26 mouse cellular contexts compared by ENCODE assay signal in the genomic region with DNA sequence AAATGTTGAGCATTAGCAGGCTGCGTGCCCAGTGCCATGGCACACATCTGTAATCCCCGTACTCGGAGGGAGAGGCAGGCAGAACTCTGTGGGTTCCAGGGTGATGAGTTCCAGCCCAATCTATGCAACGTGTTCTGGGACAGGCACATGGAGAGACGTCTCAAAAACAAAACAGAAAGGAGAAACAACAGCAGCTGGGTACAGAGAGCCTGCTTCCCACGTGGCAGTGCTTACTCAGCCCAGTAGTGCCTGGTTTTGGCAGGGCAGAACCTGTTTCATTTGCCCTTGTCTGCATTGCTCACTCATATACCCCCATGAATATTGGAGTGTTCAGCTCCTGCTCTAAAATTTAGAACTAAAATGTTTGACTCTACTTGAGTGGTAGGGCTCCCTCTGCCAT. TPM values are rescaled to one million over a fixed set of nuclear protein-coding genes. Genes with fewer than 3 reads are reported as not detected.
DNase-seq lines count a peak whose midpoint lies in the region; TF ChIP-seq lines count a peak whose summit lies in the region.
"Had no signal": no experiment of that assay in that cellular context is flagged by ENCODE, and none has a peak within 500 bp of the region (broad histone marks: within the 10 kb centered on the region; RNA-seq: fewer than 3 reads in every experiment).

No protein-coding gene starts in this region.

- no peaks in the 10 kb centered on the region for H3K4me1 ChIP-seq in midbrain, embryonic 10.5 days
- H3K4me1 ChIP-seq: embryonic facial prominence, embryonic 15.5 days; forebrain, embryonic 10.5 days; heart, embryonic 10.5 days; hindbrain, embryonic 12.5 days had no signal

- TF ChIP-seq CTCF in layer of hippocampus, adult 2 months (conservative IDR thresholded peaks at IDR 0.05) = no peak

- whole genome bisulfite sequencing in midbrain, embryonic 10.5 days = 89% methylated on average over 6 of the region's 6 CpGs

- H3K27ac ChIP-seq in layer of hippocampus, adult 2 months = peak overlapping the region; percentile 92
- no peak overlapping the region for H3K27ac ChIP-seq in midbrain, embryonic 10.5 days (replicated peaks)
- H3K27ac ChIP-seq: embryonic facial prominence, embryonic 15.5 days; forebrain, embryonic 10.5 days; heart, embryonic 10.5 days; hindbrain, embryonic 12.5 days had no signal

- no peaks in the 10 kb centered on the region for H3K27me3 ChIP-seq in midbrain, embryonic 10.5 days (ENCODE audit: low read depth, poor library complexity, severe bottlenecking)
- H3K27me3 ChIP-seq: embryonic facial prominence, embryonic 15.5 days; hindbrain, embryonic 12.5 days had no signal

- peak; percentile 43 for DNase-seq in kidney, adult 18-20 months
- no peak for DNase-seq in kidney, postnatal 10 days
- DNase-seq in layer of hippocampus, adult 2 months (ENCODE audit: low spot score in 2 of 2) = peak in 1 of 2 experiments; percentile 49
- no peak for DNase-seq in layer of hippocampus, postnatal 25 days (ENCODE audit: extremely low spot score in 1 of 2, low spot score in 1 of 2)
- peak; percentile 88 for DNase-seq in A20 (ENCODE audit: low read depth, low spot score)
- peak; percentile 67 for DNase-seq in brain, adult 2 months (ENCODE audit: low read depth, low spot score)
- no peak for DNase-seq in midbrain, embryonic 10.5 days (ENCODE audit: low spot score)
- DNase-seq: adrenal gland, adult 8-10 months; adrenal gland, postnatal 36 days; cerebellum, adult 11 months; cerebellum, adult 8-10 months; cerebellum, postnatal 14 days; embryo, embryonic 11 days; gastrocnemius, postnatal 10 days; heart, adult 18-20 months; heart, postnatal 10 days; heart, postnatal 4 days had no signal

- no peaks in the 10 kb centered on the region for H3K9me3 ChIP-seq in midbrain, embryonic 10.5 days (replicated peaks)
- H3K9me3 ChIP-seq: embryonic facial prominence, embryonic 15.5 days; forebrain, embryonic 10.5 days; G1E; heart, embryonic 10.5 days; hindbrain, embryonic 12.5 days had no signal

- H3K36me3 ChIP-seq in midbrain, embryonic 10.5 days = peaks cover 100% of the 10 kb centered on the region

- no peak overlapping the region for H3K4me3 ChIP-seq in layer of hippocampus, adult 2 months
- H3K4me3 ChIP-seq in midbrain, embryonic 10.5 days = no peak overlapping the region
- H3K4me3 ChIP-seq: embryonic facial prominence, embryonic 15.5 days; erythroblast, embryonic 14.5 days; forebrain, embryonic 10.5 days; heart, embryonic 10.5 days; hindbrain, embryonic 12.5 days had no signal

RNA-seq across cellular contexts. Expression of a gene that starts 30.3 kb away (rescaled TPM):
- under 1 TPM; 0.64 to 0.91 TPM for total RNA-seq in layer of hippocampus, adult 2 months (2021)
- under 1 TPM; 0.35 to 0.89 TPM for total RNA-seq in layer of hippocampus, postnatal 25 days (2021)
- 0.78 and 0.93 TPM in 2 replicates for polyA plus RNA-seq in midbrain, embryonic 10.5 days (2016; fragmentation: Nextera tagmentation; extraction: Ambion mirVana)

RNA-seq across cellular contexts. Expression of a gene that starts 30.5 kb away (rescaled TPM):
- total RNA-seq in layer of hippocampus, adult 2 months (2021) = 1 to 10 TPM; 6.6 to 8.4 TPM
- total RNA-seq in layer of hippocampus, postnatal 25 days (2021) = 1 to 10 TPM; 5.3 to 5.5 TPM
- 10.1 and 10.5 TPM in 2 replicates for polyA plus RNA-seq in midbrain, embryonic 10.5 days (2016; fragmentation: Nextera tagmentation; extraction: Ambion mirVana)

RNA-seq across cellular contexts. Expression of a gene that starts 45.9 kb away (rescaled TPM):
- total RNA-seq in layer of hippocampus, adult 2 months (2021) = under 1 TPM; 0.34 to 0.46 TPM
- total RNA-seq in layer of hippocampus, postnatal 25 days (2021) = under 1 TPM in 1 of 2 experiments, not detected in 1; 0.35 TPM
- polyA plus RNA-seq in midbrain, embryonic 10.5 days (2016; fragmentation: Nextera tagmentation; extraction: Ambion mirVana) = 1.4 and 2.2 TPM in 2 replicates
- total RNA-seq: adrenal gland, adult 8-10 months; adrenal gland, postnatal 36 days; gastrocnemius, postnatal 10 days; gastrocnemius, postnatal 4 days; heart, adult 18-20 months; heart, postnatal 10 days; heart, postnatal 4 days had no signal
- polyA plus RNA-seq: forebrain, embryonic 14.5 days had no signal

RNA-seq across cellular contexts. Expression of a gene that starts 57.9 kb away (rescaled TPM):
- total RNA-seq in layer of hippocampus, adult 2 months (2021) = 1 to 10 TPM; 1.6 to 1.7 TPM
- total RNA-seq in layer of hippocampus, postnatal 25 days (2021) = 1 to 10 TPM; 1.9 to 3.2 TPM
- polyA plus RNA-seq in midbrain, embryonic 10.5 days (2016; fragmentation: Nextera tagmentation; extraction: Ambion mirVana) = 0.14 and 0.58 TPM in 2 replicates
- polyA plus RNA-seq: embryonic facial prominence, embryonic 11.5 days had no signal

RNA-seq across cellular contexts. Expression of a gene that starts 57.9 kb away (rescaled TPM):
- total RNA-seq in layer of hippocampus, adult 2 months (2021) = 10 to 100 TPM; 10.2 to 13.4 TPM
- total RNA-seq in layer of hippocampus, postnatal 25 days (2021) = 10 to 100 TPM; 10.8 to 11.1 TPM
- polyA plus RNA-seq in midbrain, embryonic 10.5 days (2016; fragmentation: Nextera tagmentation; extraction: Ambion mirVana) = 36.2 and 39.4 TPM in 2 replicates

Comparison
In these comparisons a context has a peak if more than half of its experiments do, and no peak if none do; other contexts are left out.
1. DNase-seq: peak in kidney, adult 18-20 months (single experiment), A20 (single experiment) and brain, adult 2 months (single experiment); none in kidney, postnatal 10 days (single experiment), layer of hippocampus, postnatal 25 days (0 of 2) and midbrain, embryonic 10.5 days (single experiment).